Mouse (Mus musculus): Measurements from ENCODE around the gene 1700074P13Rik.
"Not testable (repeated sequence)": the region's sequence is repeated elsewhere in the genome, so short reads cannot be mapped to it uniquely, and the experiment has no call there.

The 1700074P13Rik gene

DNA sequence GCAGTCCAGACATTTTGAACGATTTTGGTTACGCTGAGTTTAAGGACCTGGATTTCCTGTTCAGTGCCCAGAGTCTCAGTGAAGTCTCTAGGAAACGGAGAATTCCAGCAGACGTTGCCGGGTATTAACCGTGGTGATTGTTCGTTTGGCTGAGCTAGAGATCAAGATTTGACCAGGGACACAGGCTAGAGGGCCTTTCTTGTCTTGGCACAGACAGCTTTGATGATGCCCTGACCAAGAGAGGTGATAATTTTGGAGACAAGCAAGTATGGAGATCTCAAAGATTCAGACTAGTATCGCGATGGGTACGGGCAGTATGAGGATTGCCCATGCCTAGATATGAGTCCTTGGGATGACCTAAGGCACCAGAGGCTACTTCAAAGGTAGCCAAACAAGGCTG is at the start of gene 1700074P13Rik:
TSS of gene 1700074P13Rik (minus strand) at position 101 of the 400 bp plus-strand sequence.
- no peak for DNase-seq (ENCODE audit: low spot score)

DNA sequence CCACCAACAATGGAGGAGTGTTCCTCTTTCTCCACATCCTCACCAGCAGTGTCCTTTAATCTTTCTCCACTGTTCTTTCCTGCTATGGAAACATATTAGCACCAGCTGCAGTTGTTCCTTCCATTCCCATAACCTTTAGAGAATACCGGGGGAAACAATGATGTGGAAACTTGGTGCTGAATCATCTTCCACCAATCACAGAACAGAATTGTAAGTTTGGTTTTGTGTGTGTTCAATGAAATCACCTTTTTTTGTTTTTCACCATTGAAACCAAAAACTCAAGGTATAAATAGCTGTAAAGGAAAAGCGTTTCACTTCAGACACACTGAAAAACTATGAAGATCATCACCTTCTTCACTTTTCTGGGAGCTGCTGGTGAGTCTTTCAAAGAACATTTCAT is 24.1 kb upstream of the 1700074P13Rik start, which contains the start of gene 1810009J06Rik:
TSS of gene 1810009J06Rik (plus strand) at position 301 of the 400 bp plus-strand sequence.
- not testable (repeated sequence) for DNase-seq (ENCODE audit: low spot score)

DNA sequence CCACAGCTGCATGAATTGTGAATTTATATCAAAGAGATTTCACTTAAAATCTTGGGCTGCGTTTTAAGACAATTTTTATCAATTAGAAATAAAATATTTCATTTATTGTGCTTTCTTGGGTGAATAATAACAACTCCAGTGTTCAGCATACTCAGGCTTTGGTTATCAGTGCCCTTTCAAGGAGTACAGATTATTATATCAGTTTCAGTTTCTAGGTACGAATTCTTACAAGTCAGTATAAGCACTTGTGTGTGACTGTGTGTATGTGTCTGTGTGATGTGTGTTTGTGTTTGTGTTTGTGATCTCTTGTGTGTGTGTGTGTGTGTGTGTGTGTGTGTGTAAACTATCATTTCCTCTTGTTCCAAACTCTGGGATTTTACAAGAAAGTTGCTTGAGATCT is 13.4 kb upstream of the 1700074P13Rik start:
- DNase-seq (ENCODE audit: low spot score) = no peak

DNA sequence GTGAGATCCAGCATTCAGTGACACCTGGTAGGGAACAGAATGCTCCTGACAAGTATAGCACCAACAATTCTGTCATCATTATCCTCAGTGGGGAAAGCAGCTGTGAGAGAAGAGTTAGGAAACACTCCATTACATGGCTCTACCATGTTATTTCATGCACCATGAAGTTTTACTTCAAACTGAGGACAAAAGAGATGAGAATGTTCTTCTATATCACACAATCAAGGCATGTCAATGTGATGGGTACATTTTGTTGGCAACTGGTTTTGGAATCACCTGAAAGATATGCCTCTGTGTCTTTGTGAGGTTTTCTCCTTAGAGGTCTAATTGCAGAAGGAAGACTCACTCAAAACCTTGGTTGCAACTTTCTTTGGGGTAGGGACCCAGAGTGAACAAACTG is 11.4 kb upstream of the 1700074P13Rik start, which contains the start of gene Gm4744:
TSS of gene Gm4744 (minus strand) at position 101 of the 400 bp plus-strand sequence.
- DNase-seq (ENCODE audit: low spot score) = no peak

DNA sequence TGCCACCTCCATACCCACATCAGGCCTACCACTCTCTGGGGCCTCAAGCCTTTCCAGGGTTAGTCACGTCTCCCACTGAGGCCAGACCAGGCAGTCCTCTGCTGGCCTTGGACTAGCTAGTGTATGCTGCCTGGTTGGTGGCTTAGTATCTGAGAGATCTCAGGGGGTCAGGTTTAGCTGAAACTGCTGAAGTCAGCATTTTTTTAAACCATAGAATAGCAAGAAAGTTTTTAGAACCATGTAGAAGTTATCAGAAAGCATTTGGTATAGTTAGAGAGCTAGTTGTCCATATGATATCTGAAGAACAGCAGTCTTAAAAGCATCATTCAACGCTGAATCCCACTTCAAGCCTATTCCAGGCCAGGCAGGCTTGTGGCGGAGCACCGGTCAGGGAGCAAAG is 20.4 kb downstream of the 1700074P13Rik start:
- no peak for DNase-seq (ENCODE audit: low spot score)

DNA sequence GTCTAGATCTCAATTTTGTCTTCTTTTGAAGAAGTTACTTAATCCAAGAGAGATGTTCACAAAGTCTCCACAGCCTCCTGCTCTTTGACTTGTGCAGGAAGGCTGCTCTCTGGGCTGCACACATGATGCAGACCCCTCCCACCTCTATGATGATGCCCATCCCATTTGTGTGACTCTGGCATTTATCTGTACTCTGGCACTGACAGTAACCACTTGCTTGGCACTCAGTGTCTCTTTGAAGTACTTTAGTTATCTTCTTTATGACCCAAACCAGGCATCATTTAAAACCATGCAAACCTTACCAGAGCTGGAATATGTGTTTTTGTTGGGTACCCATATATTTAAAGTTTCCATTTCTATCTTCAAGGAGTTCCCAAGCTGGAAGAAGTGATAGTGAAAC is 40.1 kb downstream of the 1700074P13Rik start, which contains the start of gene Prss58:
TSS of gene Prss58 (minus strand) at position 101 of the 400 bp plus-strand sequence.
- no peak for DNase-seq (ENCODE audit: low spot score)

DNA sequence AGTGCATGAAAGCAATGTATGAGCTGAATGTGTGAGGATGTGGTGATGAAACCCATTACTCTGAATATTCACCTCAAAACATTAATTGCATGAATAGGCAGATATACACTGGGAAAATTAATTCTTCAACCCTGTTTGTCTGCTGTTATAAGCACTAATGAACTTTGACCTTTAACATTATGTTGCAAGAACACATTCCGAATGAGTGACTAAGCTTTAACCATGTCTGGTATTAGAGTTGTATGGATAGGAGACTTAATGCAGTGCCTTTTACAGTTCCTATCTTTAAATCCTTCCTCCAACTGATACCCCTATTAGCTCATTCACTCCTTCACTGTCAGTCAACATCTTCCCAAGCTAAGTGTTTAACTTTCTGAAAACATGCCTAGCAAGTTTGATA is 45.6 kb downstream of the 1700074P13Rik start:
- no peak for DNase-seq (ENCODE audit: low spot score)

DNA sequence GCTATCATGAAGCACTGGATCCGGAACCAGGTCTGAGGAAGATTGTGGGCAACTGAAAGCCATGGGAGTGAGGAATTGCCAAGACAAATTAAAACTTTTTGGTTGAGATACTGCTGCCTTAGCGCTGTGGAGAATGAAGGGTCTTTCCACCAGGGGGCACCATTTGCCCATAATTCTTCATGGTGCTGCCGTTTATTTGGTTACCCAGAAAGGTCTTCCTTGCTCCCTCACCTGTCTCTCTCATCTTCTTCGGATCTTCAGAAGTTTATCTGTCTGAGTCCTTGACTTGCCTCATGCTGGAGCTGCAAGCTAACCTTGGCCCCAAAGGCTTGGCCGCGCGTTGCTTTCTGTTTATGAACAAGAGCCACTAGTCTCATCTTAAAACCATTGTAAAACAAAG is 46.8 kb downstream of the 1700074P13Rik start:
- peak; percentile 63 for DNase-seq (ENCODE audit: low spot score)

DNA sequence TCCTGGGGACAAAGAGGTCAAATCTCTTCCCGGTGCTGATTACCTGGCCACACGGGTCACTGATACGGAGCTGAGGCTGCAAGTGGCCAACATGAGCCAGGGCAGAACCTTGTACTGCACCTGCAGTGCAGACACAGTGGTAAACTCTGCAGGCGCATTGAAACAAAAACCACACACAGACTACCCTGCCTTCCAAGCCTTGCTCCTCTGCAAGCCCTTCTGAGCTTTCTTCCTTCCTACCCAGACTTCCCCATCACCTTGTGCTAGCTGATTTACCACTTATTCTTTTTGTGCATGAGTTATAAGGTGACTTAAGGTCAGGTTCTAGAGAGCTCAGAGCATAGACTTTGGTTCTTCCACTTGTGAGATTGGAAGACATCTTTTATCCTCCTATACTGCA is 48.6 kb downstream of the 1700074P13Rik start:
- DNase-seq (ENCODE audit: low spot score) = no peak

DNA sequence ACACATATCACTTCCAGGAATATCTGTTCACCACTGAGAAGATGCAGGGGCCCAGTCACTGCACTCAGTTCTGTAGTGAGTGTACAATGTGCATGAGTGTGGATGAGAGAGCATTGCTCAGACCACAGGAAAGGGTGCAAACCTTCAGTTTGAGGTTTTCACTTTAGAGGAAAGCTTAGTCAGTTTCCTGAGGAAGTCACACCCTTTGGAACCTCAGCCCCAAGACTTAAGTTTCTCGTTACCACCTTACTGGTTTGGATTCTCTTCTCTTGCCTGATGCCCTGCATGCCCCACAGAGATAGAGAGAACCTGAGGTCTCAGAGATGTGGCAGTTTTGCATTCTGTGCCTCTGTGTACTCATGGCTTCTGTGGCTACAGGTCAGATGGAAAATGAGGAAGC is 49.4 kb downstream of the 1700074P13Rik start:
- no peak for DNase-seq (ENCODE audit: low spot score)

DNA sequence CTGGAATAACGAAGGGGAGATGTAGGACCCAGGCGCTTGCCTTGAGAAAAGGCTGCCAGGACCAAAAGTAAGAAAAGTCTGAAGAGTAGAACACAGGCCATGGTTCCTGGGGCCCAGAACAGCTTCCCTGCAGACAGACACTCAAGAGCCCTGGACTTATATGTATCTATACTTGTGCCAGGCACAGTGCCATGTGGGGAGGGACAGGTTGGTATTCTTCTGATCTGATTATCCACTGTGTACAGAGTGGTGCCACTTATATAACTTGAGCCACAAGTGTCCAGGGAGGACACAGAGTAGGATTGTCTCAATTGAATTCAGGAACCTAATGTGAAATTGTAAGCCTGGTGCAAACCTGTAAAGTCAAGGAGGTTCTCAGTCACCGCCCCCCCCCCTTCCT is 53.0 kb downstream of the 1700074P13Rik start, which contains the start of gene Moxd2:
TSS of gene Moxd2 (minus strand) at position 101 of the 400 bp plus-strand sequence.
- no peak for DNase-seq (ENCODE audit: low spot score)
